Mouse (Mus musculus): Measurements from ENCODE around the gene Zfp428.

Gene Zfp428

DNA sequence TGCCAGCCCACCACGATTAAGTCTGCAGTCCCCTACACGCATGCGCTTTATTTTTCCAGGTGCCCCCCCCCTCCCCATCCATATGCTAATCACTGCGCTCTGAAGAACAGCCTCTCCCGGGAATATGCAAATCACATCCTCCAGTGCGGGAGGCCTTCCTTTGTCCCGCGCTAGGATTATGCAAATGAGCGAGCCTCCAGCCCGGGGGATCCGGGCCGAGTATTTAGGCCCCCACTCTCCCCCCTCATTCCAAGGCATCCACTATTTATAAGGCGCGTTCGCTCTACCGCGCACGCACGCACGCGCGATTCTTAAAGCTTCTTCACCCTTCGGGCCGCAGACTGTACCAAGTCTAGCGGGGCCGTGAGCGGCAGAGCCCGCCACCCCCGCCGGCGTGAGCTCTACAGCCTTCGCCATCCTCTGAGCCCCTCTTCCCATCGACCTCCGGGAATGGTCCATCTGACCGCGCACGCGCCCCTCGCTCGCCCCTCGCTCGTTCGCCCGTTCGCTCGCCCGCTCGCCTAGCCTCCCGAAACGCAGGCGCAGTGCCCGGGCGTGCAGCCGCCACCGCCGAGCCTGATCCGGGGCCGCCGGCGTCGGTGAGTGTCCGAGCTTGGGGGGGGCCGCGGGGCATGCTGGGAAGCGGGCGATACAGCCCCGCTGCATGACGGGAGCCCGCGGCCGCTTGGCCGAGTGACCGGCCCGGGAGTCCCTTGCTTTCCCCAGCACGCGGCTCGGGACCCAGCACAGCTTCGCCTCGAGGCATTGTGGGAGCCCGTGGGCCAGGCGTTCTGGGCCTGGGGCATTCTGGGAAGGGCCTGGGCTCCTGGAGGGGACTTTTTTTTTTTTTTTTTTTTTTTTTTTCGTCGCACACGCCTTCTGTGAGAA lies at the start of gene Zfp428:
Zfp428 (plus strand) TSS at position 169 of the 888 bp plus-strand sequence.
- Histone ChIP-seq H3K27me3 (ENCODE audit: control insufficient read depth, insufficient read depth, low read length, poor library complexity, severe bottlenecking) (peaks cover 2% of the 10 kb centered on the region; the same call in 1 of the 2 replicates), H3K36me3 (ENCODE audit: control insufficient read depth, insufficient read depth, low read length, poor library complexity, severe bottlenecking) (no peaks in the 10 kb centered on the region)
- peak; percentile 63 for DNase-seq (ENCODE audit: low read depth, low spot score)

DNA sequence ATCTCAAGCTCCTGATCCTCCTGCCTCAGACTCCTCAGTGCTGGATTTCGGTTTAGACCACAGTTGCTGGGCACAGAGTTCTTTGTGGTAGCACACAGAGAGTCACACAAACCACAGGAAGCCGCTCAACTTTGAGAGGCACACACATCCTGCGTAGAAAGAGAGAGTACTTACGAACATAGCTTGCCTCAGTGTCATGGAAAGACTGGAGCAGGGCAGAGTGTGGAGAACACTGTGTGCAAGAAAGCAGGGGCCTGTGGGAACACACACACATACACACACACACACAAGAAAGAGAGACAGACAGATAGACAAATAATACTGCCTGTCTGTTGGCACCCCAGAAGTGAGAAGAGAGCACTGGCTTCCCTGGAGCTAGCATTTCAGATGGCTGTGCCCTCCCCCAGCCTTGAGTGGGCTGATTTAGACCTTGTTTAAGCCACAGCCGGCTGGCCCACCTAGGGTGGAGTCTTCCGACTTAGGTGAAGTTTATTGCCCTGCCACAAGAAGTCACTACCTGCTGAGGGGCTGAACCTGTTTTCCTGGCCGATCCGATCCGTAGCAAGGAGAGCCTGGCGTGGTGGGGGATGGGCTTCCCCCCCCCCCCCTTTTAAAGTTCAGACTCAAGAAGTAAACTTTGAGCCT lies 49.0 kb upstream of the Zfp428 start:
- Histone ChIP-seq H3K27me3 (ENCODE audit: control insufficient read depth, insufficient read depth, low read length, poor library complexity, severe bottlenecking) (no peaks in the 10 kb centered on the region), H3K36me3 (ENCODE audit: control insufficient read depth, insufficient read depth, low read length, poor library complexity, severe bottlenecking) (no peaks in the 10 kb centered on the region)
- peak; percentile 92 for DNase-seq (ENCODE audit: low read depth, low spot score)

DNA sequence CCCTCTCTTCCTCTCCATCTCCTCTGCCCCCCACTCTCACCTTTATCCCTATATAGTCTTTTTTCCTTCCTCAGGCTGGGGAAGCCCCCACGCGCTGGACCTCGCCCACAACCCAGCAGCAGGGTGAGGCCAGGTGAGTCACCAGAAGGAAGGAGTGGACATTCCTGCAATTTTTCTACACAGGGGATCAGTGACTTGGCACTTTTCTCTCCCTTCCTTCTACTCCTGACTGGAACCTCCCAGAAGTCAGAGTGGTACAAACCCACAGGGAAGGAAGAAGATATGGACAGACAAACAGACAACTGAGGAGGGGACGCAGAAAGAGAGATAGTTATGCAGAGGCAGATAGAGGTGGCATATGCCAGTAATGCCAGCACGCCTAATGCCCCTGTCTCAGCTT lies 47.4 kb upstream of the Zfp428 start:
- H3K36me3 ChIP-seq (ENCODE audit: control insufficient read depth, insufficient read depth, low read length, poor library complexity, severe bottlenecking): no peaks in the 10 kb centered on the region
- DNase-seq (ENCODE audit: low read depth, low spot score): no peak
- H3K27me3 ChIP-seq (ENCODE audit: control insufficient read depth, insufficient read depth, low read length, poor library complexity, severe bottlenecking): no peaks in the 10 kb centered on the region

DNA sequence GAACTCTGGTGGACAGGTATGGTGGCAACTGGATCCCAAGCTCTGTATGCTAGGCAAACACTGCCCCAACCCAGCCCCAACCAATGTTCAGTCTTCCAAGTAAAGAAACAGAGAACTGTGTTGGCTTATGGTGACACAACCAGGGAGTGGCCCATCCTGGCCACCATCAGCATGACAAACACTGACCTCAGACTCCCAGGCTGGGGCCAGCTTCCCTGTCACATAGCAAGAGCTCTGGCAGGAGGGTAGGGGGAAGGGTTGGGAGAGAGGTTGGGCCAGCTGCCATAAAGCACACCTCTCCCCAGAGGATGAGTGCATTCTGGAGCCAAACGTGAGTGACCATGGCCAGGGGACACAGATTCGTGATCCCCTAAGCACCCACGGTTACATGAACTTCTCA lies 47.0 kb upstream of the Zfp428 start:
- no peak for DNase-seq (ENCODE audit: low read depth, low spot score)
- H3K27me3 ChIP-seq (ENCODE audit: control insufficient read depth, insufficient read depth, low read length, poor library complexity, severe bottlenecking): no peaks in the 10 kb centered on the region

DNA sequence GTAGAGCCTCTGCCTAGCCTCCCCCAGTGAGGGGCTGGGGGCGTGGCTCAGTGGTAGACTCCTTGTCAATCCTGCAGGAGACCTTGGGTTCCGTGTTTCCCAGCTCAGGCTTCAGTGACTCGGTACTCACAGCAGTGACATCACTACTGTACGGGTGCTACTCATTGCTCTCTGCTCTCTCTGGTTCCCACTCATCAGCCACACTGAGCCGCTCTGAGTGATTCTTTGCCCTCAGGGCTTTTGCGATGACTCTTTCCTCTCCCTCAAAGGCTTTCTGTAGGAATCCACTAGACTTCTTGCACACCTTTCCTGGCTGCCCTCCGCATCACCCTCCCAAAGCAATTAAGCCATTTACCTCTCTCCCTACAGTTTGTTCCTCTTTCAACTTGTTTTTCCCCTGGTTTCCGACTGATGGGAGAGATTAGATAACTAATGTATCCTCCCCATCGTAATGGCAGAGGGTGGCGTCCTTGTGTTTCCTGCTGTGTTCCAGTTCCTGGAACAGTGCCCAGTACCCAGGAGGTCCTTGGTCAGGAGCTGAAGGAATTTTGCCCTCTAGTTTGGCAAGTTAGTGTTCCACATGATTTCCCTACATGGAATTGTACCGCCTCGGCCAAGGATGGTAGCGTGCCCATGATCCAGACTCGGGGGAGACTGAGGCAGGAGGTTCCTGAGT lies 45.3 kb upstream of the Zfp428 start:
- no peak for DNase-seq (ENCODE audit: low read depth, low spot score)
- peaks cover 5% of the 10 kb centered on the region; the same call in 1 of the 2 replicates for H3K36me3 ChIP-seq (ENCODE audit: control insufficient read depth, insufficient read depth, low read length, poor library complexity, severe bottlenecking)
- no peaks in the 10 kb centered on the region for H3K27me3 ChIP-seq (ENCODE audit: control insufficient read depth, insufficient read depth, low read length, poor library complexity, severe bottlenecking)

More for the DNA sequence above, 47.0 kb upstream of the Zfp428 start:
- H3K36me3 ChIP-seq (ENCODE audit: control insufficient read depth, insufficient read depth, low read length, poor library complexity, severe bottlenecking): no peaks in the 10 kb centered on the region

DNA sequence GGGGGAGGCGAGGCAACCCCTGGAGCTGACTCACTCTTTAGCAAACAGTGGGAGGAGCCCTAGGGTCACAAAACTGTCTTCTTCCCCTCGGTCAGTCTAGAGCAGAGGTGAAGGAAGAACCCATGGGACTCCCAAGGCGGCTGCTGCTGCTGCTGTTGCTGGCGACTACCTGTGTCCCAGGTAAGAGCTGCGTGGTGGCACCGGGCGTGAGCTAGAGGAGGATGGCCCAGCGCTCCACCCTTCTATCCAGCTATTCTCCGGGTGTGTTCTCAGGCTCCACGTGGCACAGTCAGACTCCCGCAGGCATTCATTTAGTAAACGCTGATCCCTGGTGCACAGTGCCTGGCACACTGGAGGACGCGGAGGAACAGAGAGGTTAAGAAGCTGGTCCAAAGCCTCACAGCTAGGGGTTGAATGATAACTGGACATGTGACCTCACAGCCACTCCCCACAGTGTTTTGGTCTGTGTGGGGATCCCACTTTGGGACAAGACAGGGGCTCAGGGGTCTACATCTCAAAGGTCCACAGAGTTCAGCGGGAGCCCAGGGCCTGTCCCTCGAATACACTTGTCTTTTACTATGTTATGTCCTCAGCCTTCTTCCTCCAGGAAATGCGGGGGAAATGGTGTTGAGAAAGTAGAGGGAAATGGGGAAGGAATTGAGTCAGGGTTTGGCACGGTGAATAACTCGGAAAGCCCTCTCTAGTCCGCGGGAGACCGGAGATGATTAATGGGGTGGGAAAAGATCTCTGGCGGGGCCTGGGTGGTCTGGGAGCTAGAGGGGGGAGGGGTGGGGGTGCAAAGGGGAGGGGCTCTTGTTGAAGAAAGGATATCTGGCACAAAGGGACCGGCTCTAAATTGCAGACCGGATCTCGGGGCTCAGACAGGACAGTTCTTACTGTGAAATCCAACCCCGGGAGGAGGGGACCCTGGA lies 44.2 kb upstream of the Zfp428 start, which contains the start of gene Plaur:
Plaur (plus strand) TSS at position 97 of the 932 bp plus-strand sequence.
- Histone ChIP-seq H3K36me3 (ENCODE audit: control insufficient read depth, insufficient read depth, low read length, poor library complexity, severe bottlenecking) (peaks cover 8% of the 10 kb centered on the region), H3K27me3 (ENCODE audit: control insufficient read depth, insufficient read depth, low read length, poor library complexity, severe bottlenecking) (no peaks in the 10 kb centered on the region)
- DNase-seq (ENCODE audit: low read depth, low spot score): peak; percentile 83

DNA sequence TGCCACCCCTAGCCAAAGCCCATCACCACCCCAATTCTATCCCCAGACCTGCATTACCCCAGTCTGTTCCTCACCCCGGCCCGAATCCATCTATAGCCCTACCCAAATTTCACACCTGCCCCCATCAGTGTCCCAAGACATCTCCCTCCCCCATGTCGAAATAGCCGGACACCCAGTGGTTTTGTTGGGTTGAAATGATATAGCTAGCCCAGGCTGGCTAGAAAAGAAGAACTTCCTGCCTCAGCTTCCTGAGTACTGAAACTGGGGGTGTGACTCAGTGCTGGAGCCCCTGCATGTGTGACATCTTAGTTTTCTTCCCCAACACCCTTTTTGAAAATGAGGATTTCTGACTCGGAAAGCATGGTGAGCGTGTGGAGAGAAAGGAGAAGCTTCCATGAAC lies 40.0 kb upstream of the Zfp428 start:
- peaks cover 18% of the 10 kb centered on the region for H3K36me3 ChIP-seq (ENCODE audit: control insufficient read depth, insufficient read depth, low read length, poor library complexity, severe bottlenecking)
- no peak for DNase-seq (ENCODE audit: low read depth, low spot score)

DNA sequence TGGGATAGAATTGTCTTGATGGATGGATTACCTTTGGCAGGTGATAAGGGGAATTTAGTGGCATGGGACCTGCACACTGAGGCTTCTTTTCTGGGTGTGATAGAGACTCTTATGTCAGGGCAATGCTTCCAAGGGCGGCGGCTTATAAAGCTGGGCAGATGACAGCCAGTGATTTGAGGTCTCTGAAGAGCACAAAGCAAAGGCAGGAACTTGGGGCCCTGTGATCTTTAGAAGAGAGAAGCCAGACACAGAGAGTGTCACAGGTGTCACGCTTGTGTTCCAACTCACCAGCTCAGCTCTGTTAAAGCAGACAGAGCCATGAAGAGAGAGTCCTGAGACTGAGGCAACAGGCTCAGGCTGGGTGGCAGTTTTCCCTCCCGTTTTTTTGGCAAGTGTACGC lies 38.9 kb upstream of the Zfp428 start:
- Histone ChIP-seq H3K27me3 (ENCODE audit: control insufficient read depth, insufficient read depth, low read length, poor library complexity, severe bottlenecking) (no peaks in the 10 kb centered on the region), H3K36me3 (ENCODE audit: control insufficient read depth, insufficient read depth, low read length, poor library complexity, severe bottlenecking) (peaks cover 24% of the 10 kb centered on the region)
- no peak for DNase-seq (ENCODE audit: low read depth, low spot score)

More for the DNA sequence above, 40.0 kb upstream of the Zfp428 start:
- no peaks in the 10 kb centered on the region for H3K27me3 ChIP-seq (ENCODE audit: control insufficient read depth, insufficient read depth, low read length, poor library complexity, severe bottlenecking)

DNA sequence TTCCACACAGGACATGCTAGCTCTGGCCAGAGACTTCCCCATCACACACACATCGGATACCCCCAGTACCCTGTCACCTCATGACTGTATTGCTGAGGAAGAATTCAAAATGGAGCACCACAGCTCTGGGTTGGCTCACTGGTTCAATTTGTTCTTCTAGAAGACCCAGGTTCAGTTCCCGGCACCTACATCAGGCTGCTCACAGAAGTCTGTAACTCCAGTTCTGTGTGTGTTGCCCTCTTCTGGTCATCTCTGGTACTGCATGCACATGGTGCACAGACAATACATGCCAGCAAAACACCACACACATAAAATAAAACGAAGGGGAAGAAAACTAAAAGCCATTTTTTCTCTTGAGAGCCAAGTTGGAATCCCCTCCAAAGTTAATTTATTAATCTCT lies 37.7 kb upstream of the Zfp428 start:
- peak; percentile 74 for DNase-seq (ENCODE audit: low read depth, low spot score)

DNA sequence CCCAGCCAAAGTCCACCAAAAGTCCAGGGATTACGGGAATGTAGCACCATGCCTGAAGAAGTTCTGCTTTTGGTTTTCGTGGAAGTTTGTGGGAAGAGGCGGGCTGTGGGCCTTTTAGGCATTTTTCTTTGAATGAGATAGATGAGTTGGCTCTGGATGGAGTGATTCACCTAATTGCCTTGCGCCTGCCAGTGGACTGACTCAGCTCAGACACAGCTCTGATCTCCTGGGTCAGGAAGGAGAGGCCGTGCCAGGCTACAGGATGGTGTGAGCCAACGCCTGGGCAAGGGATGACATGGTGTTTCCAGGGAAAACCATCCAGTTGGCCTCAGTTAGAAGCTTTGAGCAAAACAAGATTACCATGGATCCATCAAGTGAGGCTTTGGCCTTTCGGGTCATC lies 36.5 kb upstream of the Zfp428 start:
- no peak for DNase-seq (ENCODE audit: low read depth, low spot score)
- no peaks in the 10 kb centered on the region for H3K27me3 ChIP-seq (ENCODE audit: control insufficient read depth, insufficient read depth, low read length, poor library complexity, severe bottlenecking)
- peaks cover 34% of the 10 kb centered on the region for H3K36me3 ChIP-seq (ENCODE audit: control insufficient read depth, insufficient read depth, low read length, poor library complexity, severe bottlenecking)

More for the DNA sequence above, 37.7 kb upstream of the Zfp428 start:
- no peaks in the 10 kb centered on the region for H3K27me3 ChIP-seq (ENCODE audit: control insufficient read depth, insufficient read depth, low read length, poor library complexity, severe bottlenecking)
- peaks cover 24% of the 10 kb centered on the region for H3K36me3 ChIP-seq (ENCODE audit: control insufficient read depth, insufficient read depth, low read length, poor library complexity, severe bottlenecking)

DNA sequence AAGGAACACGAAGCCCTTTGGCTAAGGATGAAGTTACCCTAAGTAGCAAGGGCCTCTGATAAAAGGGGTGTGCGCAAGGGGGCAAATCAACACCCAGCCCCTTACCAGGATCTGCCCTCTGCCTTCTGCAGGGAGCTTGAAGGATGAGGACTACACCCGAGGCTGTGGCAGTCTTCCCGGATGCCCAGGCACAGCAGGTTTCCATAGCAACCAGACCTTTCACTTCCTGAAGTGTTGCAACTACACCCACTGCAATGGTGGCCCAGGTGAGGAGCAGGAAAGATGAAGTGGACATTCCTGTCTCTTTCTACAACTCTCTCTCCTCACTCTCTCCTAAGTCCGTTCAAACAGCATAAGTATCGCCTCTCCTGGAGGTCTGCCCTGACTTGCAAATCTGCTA lies 34.4 kb upstream of the Zfp428 start:
- Histone ChIP-seq H3K27me3 (ENCODE audit: control insufficient read depth, insufficient read depth, low read length, poor library complexity, severe bottlenecking) (no peaks in the 10 kb centered on the region), H3K36me3 (ENCODE audit: control insufficient read depth, insufficient read depth, low read length, poor library complexity, severe bottlenecking) (peaks cover 29% of the 10 kb centered on the region)
- no peak for DNase-seq (ENCODE audit: low read depth, low spot score)

DNA sequence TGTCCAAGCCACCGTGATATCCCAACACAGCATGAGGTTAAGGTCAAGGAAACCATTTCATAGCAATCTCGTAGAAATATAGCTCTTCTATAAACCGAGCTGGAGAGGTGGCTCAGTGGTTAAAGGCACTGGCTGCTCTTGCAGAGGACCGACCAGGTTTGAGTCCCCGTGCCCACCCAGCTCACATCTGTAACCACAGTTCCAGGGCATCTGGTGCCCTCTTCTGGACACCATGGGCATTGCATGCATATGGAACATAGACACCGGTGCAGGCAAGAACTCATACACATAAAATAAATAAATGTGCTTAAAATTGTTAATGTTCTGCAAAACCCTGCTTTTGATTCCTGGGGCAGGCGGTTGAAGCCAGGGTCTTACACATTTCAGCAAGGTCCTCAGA lies 33.9 kb upstream of the Zfp428 start:
- peak; percentile 75 for DNase-seq (ENCODE audit: low read depth, low spot score)
- Histone ChIP-seq H3K27me3 (ENCODE audit: control insufficient read depth, insufficient read depth, low read length, poor library complexity, severe bottlenecking) (no peaks in the 10 kb centered on the region), H3K36me3 (ENCODE audit: control insufficient read depth, insufficient read depth, low read length, poor library complexity, severe bottlenecking) (peaks cover 27% of the 10 kb centered on the region)

DNA sequence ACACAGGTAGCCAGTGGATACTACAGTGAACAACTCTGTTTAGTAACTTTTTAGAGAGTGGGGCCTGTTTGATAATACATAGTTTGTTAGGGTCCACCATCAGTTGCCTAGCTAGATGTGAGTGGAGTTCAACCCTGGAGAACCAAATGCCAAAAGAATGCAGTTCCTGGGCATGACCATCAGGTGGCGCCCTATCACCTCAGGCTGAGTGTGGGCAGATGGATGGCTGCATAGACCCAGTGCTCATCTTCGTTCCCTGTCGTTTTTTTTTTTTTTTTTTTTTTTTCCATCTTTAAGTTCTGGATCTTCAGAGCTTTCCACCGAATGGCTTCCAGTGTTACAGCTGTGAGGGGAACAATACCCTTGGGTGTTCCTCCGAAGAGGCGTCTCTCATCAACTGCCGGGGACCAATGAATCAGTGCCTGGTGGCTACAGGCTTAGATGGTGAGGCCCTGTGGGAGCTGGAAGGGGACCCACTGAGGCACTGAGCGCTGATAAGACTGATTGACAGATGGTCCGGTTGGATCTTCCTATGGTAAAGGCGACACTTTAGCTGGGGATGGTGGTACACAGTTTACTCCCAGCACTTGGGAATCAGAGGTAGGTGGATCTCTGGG lies 32.8 kb upstream of the Zfp428 start:
- DNase-seq (ENCODE audit: low read depth, low spot score): peak; percentile 84
- Histone ChIP-seq H3K27me3 (ENCODE audit: control insufficient read depth, insufficient read depth, low read length, poor library complexity, severe bottlenecking) (no peaks in the 10 kb centered on the region), H3K36me3 (ENCODE audit: control insufficient read depth, insufficient read depth, low read length, poor library complexity, severe bottlenecking) (peaks cover 21% of the 10 kb centered on the region)
